Mouse (Mus musculus) lung, postnatal 14 days (tissue): Measurements from ENCODE around the gene Foxe1.

Experiments
- DNase-seq: peaks from one replicate; pipeline ENCODE4 v3.0.0; 2021

Gene Foxe1

DNA sequence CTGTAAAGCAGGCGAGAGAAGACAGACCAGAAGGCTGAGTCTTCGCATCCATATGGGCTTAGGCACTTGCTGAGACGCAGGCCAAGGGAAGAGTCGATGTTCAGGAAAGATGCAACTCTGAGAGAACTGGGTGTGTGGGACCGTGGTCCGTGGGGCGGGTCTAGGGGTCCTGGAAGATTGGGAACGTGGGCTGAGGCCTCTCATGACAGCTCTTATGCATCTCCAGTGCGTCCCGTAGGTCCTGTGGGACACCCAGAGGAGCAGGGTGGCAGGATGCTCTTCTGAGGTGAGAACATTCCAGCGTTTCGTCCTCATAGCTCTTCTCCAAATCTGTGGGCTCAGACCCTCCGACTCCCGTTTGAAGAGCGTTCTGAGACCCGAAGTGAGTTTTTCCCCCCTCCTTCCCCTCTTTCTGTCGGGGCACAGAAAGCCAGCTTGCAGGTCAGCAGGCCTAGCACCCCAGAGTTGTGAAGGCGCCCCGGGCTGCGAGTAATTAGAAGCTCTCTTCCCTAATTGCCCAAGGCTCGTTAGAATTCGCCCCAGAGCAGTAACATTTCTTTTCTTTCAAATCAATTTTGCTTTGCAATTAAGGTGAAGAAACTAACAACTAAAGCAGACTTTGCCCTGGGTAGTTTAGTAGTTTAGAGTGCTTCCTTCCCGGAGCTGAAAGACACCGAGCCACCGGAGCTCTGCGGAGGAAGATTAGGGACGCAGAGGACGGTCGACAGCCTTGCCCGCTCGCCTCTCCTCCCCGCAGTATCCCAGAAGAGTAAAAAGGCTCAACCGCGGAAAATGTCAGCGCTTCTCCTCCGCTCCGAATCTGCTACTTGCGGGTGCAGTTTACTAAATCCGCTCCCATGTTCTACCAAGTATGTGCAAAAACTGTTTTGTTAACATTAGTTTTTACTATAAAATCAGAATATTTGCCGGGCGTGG, 4.4 kb downstream of the Foxe1 start:
- DNase-seq, result no peak

DNA sequence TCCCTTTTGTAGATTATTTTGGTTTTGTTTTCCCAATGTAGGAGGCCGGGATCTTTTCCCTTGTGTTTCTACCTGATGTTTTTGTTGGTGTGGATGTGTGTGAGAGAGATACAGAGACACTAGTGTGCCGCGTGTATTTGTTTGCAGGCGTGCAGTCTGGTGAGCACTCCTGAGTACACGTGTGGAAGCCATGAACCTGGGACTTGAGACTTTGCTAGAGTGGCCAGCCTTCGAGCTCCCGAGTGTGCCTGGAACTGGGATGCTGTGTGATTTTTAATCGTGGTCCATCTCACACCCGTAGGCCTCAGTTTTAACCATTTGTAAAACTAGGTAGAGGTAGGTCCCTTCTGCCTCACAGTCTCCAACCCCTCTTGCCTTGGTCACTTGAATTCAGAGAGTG, 5.5 kb downstream of the Foxe1 start:
- DNase-seq, result no peak

DNA sequence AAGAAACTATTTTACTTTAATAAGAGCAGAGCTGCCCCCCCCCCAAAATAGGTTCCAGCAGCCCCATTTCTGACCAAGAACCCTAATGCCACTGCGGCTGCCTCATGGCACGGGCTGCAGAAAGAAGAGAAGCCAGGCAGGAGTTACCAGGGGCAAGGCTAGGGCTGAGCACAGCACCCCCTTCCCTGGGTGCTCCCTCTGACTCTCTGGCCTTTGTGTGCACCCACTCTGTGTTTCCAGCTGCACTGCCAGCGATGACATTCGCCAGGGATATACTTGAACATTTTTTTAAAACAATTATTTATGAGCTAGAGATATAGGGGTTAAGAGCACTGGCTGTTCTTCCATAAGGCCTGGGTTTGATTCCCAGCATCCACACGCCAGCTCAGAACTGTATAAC, 6.1 kb downstream of the Foxe1 start:
- DNase-seq, result no peak

DNA sequence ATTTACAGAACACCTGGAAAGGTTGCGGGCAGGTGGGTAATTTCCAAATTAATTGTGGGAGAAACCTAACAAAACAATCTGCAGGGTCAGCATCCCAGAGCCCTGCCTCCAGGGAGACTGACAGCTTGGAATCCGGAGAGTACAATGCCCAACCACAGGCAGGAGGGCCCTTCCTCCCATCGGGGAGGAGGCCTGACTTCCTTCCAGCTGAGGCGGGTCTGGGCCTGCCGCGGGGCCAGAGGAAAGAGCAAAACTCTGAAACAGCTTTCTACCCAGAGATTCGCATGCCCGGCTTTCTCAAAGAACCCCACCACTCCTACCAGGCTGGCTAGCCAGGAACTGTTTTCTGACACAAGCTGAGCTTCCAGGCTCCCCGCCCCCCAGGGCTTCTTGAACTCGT, 9.6 kb downstream of the Foxe1 start:
- no peak for DNase-seq

GRCm38 (mm10) chr4:46356351-46357133, 13.1 kb downstream of the Foxe1 start:
- DNase-seq, result peak; percentile 72

DNA sequence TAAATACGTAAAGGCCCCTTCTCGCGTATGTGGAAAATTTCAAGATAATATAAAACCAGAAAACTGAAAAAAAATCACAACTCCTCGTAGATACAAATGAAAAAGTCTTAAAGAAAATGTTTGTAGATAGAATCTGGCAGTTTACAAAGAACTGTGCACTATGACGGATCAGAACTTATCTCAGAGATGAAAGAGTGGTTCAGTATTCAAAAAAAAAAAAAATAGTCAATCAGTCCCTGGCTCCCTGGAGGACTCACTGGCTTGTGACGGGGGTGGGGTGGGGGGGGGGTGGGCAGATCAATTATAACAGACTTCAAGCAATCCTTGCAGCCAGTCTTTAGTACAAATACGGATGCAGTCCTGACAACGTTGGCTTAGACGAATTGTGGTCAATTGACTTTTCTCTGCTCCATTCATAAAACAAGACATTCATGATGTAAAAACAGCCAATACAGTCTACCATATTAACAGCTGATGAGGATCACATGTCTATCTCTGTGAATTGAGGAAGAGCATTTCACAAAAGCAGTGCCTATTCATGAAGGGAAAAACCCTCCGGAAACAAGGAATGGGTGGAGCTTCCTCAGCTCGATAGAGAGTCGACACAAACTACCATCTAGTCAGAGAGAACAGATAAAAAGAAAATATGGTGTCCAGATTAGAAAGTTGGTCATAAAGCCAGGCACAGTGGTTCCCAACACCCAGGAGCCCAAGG, 16.3 kb downstream of the Foxe1 start:
- DNase-seq, result no peak

- no peak for DNase-seq
These were observed 17.8 kb downstream of the Foxe1 start for GRCm38 (mm10) chr4:46361258-46361657.

DNA sequence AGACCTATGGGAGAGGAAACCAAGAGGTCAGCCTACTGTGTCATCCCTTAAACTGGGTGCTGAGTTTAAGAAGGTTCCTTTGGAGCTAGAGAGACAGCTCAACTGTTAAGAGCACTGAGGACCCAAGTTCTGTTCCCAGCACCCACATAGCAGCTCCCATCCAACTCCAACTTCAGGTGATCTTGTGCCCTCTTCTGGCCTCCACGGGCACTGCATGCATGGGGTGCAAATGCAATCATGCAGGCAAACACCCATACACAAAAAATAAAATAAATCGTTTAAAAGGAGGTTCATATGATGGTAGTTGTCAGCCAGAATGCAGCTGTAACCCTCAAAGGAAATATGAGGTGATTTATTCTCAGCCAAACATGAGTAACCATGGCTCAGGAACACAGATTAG, 21.0 kb downstream of the Foxe1 start:
- DNase-seq, result no peak

GRCm38 (mm10) chr4:46367487-46367959, 24.1 kb downstream of the Foxe1 start:
- no peak for DNase-seq

- DNase-seq, result no peak
These were observed 25.7 kb downstream of the Foxe1 start for GRCm38 (mm10) chr4:46369070-46369469.

GRCm38 (mm10) chr4:46370406-46370805, 27.0 kb downstream of the Foxe1 start:
- no peak for DNase-seq

GRCm38 (mm10) chr4:46371030-46371429, 27.6 kb downstream of the Foxe1 start:
- peak; percentile 80 for DNase-seq

- DNase-seq, result peak; percentile 26
These were observed 31.0 kb downstream of the Foxe1 start for GRCm38 (mm10) chr4:46374455-46374854.

- peak; percentile 85 for DNase-seq
These were observed 31.5 kb downstream of the Foxe1 start for GRCm38 (mm10) chr4:46374869-46375368.

- DNase-seq, result no peak
These were observed 45.1 kb downstream of the Foxe1 start for GRCm38 (mm10) chr4:46388556-46388955.

DNA sequence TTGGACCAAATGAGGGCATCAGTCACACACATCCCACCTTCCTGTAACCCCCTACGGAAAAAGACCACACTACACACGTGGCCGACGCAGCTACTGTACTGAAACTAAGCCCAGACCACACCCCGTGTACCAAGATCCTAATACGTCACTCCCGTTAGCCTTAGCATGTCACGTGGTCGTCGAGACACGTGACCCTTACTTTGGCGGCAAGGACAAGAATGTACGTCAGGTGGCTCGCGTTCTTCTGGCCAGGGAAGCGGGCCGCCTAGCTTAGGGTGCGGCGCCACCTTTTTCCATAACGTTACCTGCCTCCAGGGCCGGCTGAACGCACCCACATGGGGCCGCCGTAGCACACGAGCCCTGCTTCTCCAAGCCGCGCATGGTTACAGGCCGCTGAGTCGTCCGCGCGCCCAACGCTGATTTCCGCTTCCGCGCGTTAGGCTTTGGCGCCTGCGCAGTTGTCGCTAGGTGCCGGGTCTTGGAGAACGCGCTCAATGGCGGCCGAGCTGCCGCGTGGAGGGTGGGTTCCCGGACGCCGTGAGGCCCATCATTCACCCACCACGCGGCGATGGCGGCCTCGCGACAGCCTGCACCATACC, 45.7 kb downstream of the Foxe1 start, which contains the start of gene Trmo:
Trmo (minus strand) TSS at position 425 of the 599 bp plus-strand sequence.
- DNase-seq, result peak; percentile 95

DNA sequence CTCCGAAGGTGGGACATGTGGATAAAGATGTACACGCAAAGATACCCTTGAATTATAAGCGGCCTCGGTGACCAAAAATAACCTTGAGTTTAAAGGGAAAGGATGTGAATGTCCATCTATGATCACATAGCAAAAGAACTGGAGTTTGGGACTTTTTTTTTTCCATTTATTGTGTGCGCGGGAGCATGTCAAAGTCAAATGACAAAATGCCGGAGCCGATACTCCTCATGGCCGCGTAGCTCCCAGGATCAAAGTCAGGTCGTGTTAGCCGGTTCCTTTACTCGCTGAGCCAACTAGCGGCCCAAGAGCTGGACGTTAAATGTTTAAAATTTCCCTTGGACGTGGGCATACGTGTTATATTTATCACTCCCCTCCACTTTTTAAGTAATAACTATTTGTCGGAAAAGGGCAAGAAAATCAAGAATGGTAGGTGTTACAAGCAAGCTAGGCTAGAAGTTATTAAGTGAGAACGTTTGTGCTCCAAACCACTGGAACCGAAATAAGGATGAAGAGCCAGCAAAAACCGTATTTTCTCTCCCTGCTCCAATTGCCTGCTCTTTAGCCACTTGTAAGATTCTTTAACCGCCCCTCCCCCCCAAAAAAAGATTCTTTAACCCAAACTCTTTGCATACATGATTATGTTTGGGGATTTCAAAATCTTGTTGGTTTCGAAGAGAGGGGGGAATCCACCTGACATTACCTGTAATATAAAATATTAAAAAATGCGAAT, 46.4 kb downstream of the Foxe1 start:
- DNase-seq, result peak; percentile 40

- DNase-seq, result peak; percentile 87
These were observed 47.1 kb downstream of the Foxe1 start for GRCm38 (mm10) chr4:46390390-46390970.

- DNase-seq, result no peak
These were observed 51.0 kb downstream of the Foxe1 start for GRCm38 (mm10) chr4:46394388-46394787.

GRCm38 (mm10) chr4:46395736-46396135, 52.3 kb downstream of the Foxe1 start:
- DNase-seq, result no peak
